Mouse (Mus musculus) kidney, embryonic 15.5 days (tissue): ENCODE measurements around the gene Dpm2. TPM values are rescaled to one million over a fixed set of nuclear protein-coding genes. Genes with fewer than 3 reads are reported as not detected.
A peak's percentile ranks its signal among the peaks of the same experiment; 100 is the strongest.

Experiments used
- ATAC-seq: fragments of 200-750 bp; cut with Nextera tagmentation; replicated peaks from 2 replicates; pipeline ENCODE4 v1.8.0; 2017; ENCODE audit warnings: moderate TSS enrichment; ENCODE audit not compliant: low FRiP score
- H3K27ac ChIP-seq: fragments of 300-500 bp; sonication (generic); 2 replicates; pipeline ENCODE4 v1.5.1; 2015; ENCODE audit warnings: mild to moderate bottlenecking, inconsistent platforms
- H3K27me3 ChIP-seq: fragments of 300-500 bp; sonication (generic); 2 replicates; pipeline ENCODE4 v1.6.1; 2015; ENCODE audit warnings: inconsistent platforms
- H3K36me3 ChIP-seq: fragments of 300-500 bp; sonication (generic); 2 replicates; pipeline ENCODE4 v1.6.1; 2015; ENCODE audit warnings: inconsistent platforms
- H3K4me1 ChIP-seq: fragments of 300-500 bp; sonication (generic); 2 replicates; pipeline ENCODE4 v1.6.1; 2015; ENCODE audit warnings: inconsistent platforms
- H3K4me2 ChIP-seq: fragments of 300-500 bp; sonication (generic); 2 replicates; pipeline ENCODE4 v1.6.1; 2015; ENCODE audit warnings: moderate library complexity, mild to moderate bottlenecking, inconsistent platforms
- H3K4me3 ChIP-seq: fragments of 300-500 bp; sonication (generic); replicated peaks from 2 replicates; pipeline ENCODE4 v1.5.1; 2015; ENCODE audit warnings: mild to moderate bottlenecking, inconsistent platforms
- H3K9ac ChIP-seq: fragments of 300-500 bp; sonication (generic); 2 replicates; pipeline ENCODE4 v1.6.1; 2015; ENCODE audit warnings: mild to moderate bottlenecking, inconsistent platforms
- H3K9me3 ChIP-seq: fragments of 300-500 bp; sonication (generic); replicated peaks from 2 replicates; pipeline ENCODE4 v1.6.1; 2016; ENCODE audit warnings: inconsistent platforms
- WGBS: fragments of 180-500 bp; shearing (Covaris S2); methylation state at CpG from one replicate; pipeline ENCODE4 v1.1.7; 2015; ENCODE audit warnings: mixed read lengths; 5-methylcytosine and 5-hydroxymethylcytosine counted together
- polyA plus RNA-seq: library from polyadenylated mRNA; unstranded; fragments of >200 nt; fragmentation: Nextera tagmentation; extraction: Ambion mirVana; gene quantifications from 2 replicates; pipeline ENCODE4 v1.2.1, GENCODE M21; 2015

Dpm2 gene
- polyA plus RNA-seq, 1 experiment from 2014 or later = 107 TPM

GRCm38 (mm10) chr2:32549171-32549570, 21.5 kb upstream of the Dpm2 start:
- Histone ChIP-seq H3K4me3 (no peak overlapping the region), H3K36me3 (no peaks in the 10 kb centered on the region), H3K9ac (no peak overlapping the region), H3K4me1 (peaks cover 14% of the 10 kb centered on the region), H3K9me3 (no peaks in the 10 kb centered on the region), H3K4me2 (no peak overlapping the region), H3K27ac (peak overlapping the region; percentile 4; the same call in 1 of the 2 replicates), H3K27me3 (no peaks in the 10 kb centered on the region)
- no peak for ATAC-seq
- WGBS = 72% methylated on average over 9 of the region's 9 CpGs

- H3K9me3 ChIP-seq = no peaks in the 10 kb centered on the region
- no peak overlapping the region for H3K4me2 ChIP-seq
- no peaks in the 10 kb centered on the region for H3K27me3 ChIP-seq
- ATAC-seq = no peak
- no peak overlapping the region for H3K9ac ChIP-seq
- H3K4me3 ChIP-seq = no peak overlapping the region
- peaks cover 14% of the 10 kb centered on the region for H3K4me1 ChIP-seq
- peak overlapping the region; percentile 4; the same call in 1 of the 2 replicates for H3K27ac ChIP-seq
- H3K36me3 ChIP-seq = no peaks in the 10 kb centered on the region
- 64% methylated on average over 6 of the region's 6 CpGs for WGBS
Observed at GRCm38 (mm10) chr2:32549764-32550163, 20.9 kb upstream of the Dpm2 start.

DNA sequence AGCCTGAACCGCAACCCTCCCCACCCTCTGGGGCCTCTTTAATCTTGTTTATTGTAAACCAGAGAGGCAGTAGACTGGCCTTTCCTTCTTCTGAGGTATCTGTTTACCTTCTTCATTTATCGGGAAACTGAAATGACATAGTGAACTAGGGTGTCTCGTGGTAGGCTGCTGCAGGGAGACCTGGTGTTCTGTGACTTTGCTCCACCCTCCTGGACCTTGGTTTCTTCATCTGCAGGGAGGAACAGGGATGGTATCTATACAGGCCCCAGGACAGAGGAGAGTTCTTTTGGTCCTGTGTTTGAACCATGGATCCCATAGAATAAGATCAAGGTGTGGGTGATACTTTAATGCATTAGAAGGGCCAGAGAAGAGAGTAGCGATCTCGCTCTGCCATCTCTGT, 19.4 kb upstream of the Dpm2 start:
- ATAC-seq = no peak
- H3K4me2 ChIP-seq = no peak overlapping the region
- H3K4me1 ChIP-seq = peaks cover 20% of the 10 kb centered on the region
- no peaks in the 10 kb centered on the region for H3K9me3 ChIP-seq
- no peak overlapping the region for H3K4me3 ChIP-seq
- no peaks in the 10 kb centered on the region for H3K36me3 ChIP-seq
- no peaks in the 10 kb centered on the region for H3K27me3 ChIP-seq
- no peak overlapping the region for H3K27ac ChIP-seq
- WGBS = 80% methylated on average over 5 of the region's 5 CpGs
- no peak overlapping the region for H3K9ac ChIP-seq

GRCm38 (mm10) chr2:32553592-32554148, 17.0 kb upstream of the Dpm2 start:
- no peak overlapping the region for H3K4me3 ChIP-seq
- no peak overlapping the region for H3K4me2 ChIP-seq
- no peaks in the 10 kb centered on the region for H3K9me3 ChIP-seq
- WGBS = 74% methylated on average over 7 of the region's 7 CpGs
- no peak overlapping the region for H3K9ac ChIP-seq
- no peak overlapping the region for H3K27ac ChIP-seq
- ATAC-seq = no peak
- peaks cover 9% of the 10 kb centered on the region for H3K36me3 ChIP-seq
- no peaks in the 10 kb centered on the region for H3K27me3 ChIP-seq
- H3K4me1 ChIP-seq = peaks cover 14% of the 10 kb centered on the region

- H3K4me1 ChIP-seq = peaks cover 8% of the 10 kb centered on the region
- ATAC-seq = no peak
- H3K27ac ChIP-seq = peak overlapping the region; percentile 18; the same call in 1 of the 2 replicates
- H3K36me3 ChIP-seq = peaks cover 21% of the 10 kb centered on the region
- no peak overlapping the region for H3K4me3 ChIP-seq
- WGBS = 51% methylated on average over 4 of the region's 4 CpGs
- no peaks in the 10 kb centered on the region for H3K9me3 ChIP-seq
- H3K9ac ChIP-seq = no peak overlapping the region
- no peak overlapping the region for H3K4me2 ChIP-seq
- no peaks in the 10 kb centered on the region for H3K27me3 ChIP-seq
Observed at GRCm38 (mm10) chr2:32555484-32555883, 15.2 kb upstream of the Dpm2 start.

DNA sequence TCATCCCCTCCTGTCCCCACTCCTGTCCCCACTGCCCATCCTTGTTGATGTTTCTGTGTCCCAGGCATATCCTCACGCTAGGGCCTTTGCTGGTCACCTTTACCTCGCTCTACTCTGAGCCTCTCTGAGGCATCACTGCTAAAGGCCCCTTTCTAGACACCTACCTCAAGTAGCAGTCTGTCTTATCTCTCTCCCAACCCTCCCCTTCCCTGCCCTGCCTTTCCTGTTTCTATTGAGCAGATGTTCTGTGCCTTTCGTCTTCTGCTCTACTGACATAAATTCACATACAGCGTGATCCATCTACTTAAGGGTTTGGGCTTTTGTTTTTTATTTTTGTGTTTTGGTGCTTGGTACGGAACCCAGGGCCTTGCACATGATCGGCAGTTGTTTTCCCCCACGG, 14.6 kb upstream of the Dpm2 start:
- Histone ChIP-seq H3K9me3 (no peaks in the 10 kb centered on the region), H3K36me3 (peaks cover 26% of the 10 kb centered on the region), H3K27ac (peak overlapping the region; percentile 18; the same call in 1 of the 2 replicates), H3K4me1 (peaks cover 6% of the 10 kb centered on the region), H3K27me3 (no peaks in the 10 kb centered on the region), H3K9ac (no peak overlapping the region), H3K4me2 (no peak overlapping the region), H3K4me3 (no peak overlapping the region)
- WGBS = 79% methylated on average over 7 of the region's 7 CpGs
- no peak for ATAC-seq

GRCm38 (mm10) chr2:32559570-32559969, 11.1 kb upstream of the Dpm2 start:
- H3K4me1 ChIP-seq = peaks cover 6% of the 10 kb centered on the region; the same call in 1 of the 2 replicates
- H3K27me3 ChIP-seq = no peaks in the 10 kb centered on the region
- 73% methylated on average over 5 of the region's 5 CpGs for WGBS
- no peak overlapping the region for H3K4me3 ChIP-seq
- no peak overlapping the region for H3K27ac ChIP-seq
- H3K4me2 ChIP-seq = no peak overlapping the region
- H3K9me3 ChIP-seq = no peaks in the 10 kb centered on the region
- H3K9ac ChIP-seq = no peak overlapping the region
- no peak for ATAC-seq
- peaks cover 54% of the 10 kb centered on the region for H3K36me3 ChIP-seq

DNA sequence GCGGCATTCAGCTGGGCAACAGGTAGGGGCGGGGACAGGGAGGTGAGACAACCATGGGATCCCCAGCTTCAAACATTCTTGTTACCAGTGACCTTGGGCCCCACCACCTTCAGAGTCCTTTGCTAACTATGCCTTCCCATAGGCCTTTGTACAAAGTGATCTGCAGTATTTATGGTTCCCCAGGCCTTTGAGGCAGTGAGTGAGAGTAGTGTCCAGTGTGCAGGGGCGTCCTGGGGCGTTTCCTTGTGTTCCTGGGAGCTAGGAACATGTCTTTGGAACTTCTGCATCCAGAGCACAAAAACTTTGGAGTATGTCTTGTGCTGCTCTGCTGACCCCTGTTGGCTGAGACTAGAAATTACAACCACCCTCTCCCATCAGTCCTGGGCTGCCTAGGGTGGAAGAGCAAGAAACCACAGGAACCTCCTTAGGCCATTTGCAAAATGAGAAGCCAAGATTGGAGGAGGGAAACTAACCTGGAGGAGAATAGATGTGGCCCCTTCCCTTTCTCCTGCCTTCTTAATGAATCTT, 4.1 kb upstream of the Dpm2 start:
- H3K9me3 ChIP-seq = no peaks in the 10 kb centered on the region
- 0 out of 2 replicates have a peak, but pooled peaks have one; percentile 23 for ATAC-seq
- 49% methylated on average over 4 of the region's 4 CpGs for WGBS

GRCm38 (mm10) chr2:32568149-32568548, 2.5 kb upstream of the Dpm2 start:
- no peak overlapping the region for H3K4me3 ChIP-seq

More for the DNA sequence above, 4.1 kb upstream of the Dpm2 start:
- no peak overlapping the region for H3K4me3 ChIP-seq
- H3K27ac ChIP-seq = no peak overlapping the region
- no peaks in the 10 kb centered on the region for H3K27me3 ChIP-seq
- H3K36me3 ChIP-seq = peaks cover 77% of the 10 kb centered on the region
- H3K9ac ChIP-seq = no peak overlapping the region
- H3K4me2 ChIP-seq = no peak overlapping the region
- H3K4me1 ChIP-seq = peaks cover 6% of the 10 kb centered on the region

GRCm38 (mm10) chr2:32568941-32569340, 1.7 kb upstream of the Dpm2 start:
- H3K36me3 ChIP-seq = peaks cover 65% of the 10 kb centered on the region
- H3K27ac ChIP-seq = no peak overlapping the region
- WGBS = 83% methylated on average over 3 of the region's 3 CpGs
- H3K4me2 ChIP-seq = no peak overlapping the region
- H3K4me3 ChIP-seq = no peak overlapping the region
- peaks cover 13% of the 10 kb centered on the region for H3K4me1 ChIP-seq
- no peaks in the 10 kb centered on the region for H3K27me3 ChIP-seq
- no peak for ATAC-seq
- H3K9me3 ChIP-seq = no peaks in the 10 kb centered on the region
- H3K9ac ChIP-seq = no peak overlapping the region

More at GRCm38 (mm10) chr2:32568149-32568548, 2.5 kb upstream of the Dpm2 start:
- Histone ChIP-seq H3K36me3 (peaks cover 68% of the 10 kb centered on the region), H3K9ac (no peak overlapping the region; the same call in 1 of the 2 replicates), H3K4me1 (peaks cover 13% of the 10 kb centered on the region), H3K9me3 (no peaks in the 10 kb centered on the region), H3K27ac (no peak overlapping the region), H3K27me3 (no peaks in the 10 kb centered on the region), H3K4me2 (no peak overlapping the region)
- 48% methylated on average over 5 of the region's 5 CpGs for whole genome bisulfite sequencing
- no peak for ATAC-seq

DNA sequence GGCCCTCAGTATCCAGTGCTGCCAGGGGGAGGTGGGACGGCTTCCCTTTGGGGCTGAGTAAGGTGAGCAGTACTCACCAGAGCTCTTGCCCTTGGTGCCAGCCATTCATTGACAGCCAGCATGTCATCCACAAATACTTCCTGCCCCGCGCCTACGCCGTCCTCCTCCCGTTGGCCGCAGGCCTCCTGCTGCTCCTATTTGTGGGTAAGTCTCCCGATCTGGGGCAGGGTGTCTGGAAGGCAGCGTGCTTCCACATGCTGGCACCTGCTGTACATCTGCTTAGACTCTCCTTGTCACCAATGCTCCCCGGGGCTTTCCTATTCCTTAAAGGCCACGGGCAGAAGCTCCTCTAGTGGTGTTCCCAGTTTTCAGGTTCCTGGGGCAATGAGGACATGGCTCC, 1.5 kb downstream of the Dpm2 start:
- H3K9ac ChIP-seq = no peak overlapping the region

DNA sequence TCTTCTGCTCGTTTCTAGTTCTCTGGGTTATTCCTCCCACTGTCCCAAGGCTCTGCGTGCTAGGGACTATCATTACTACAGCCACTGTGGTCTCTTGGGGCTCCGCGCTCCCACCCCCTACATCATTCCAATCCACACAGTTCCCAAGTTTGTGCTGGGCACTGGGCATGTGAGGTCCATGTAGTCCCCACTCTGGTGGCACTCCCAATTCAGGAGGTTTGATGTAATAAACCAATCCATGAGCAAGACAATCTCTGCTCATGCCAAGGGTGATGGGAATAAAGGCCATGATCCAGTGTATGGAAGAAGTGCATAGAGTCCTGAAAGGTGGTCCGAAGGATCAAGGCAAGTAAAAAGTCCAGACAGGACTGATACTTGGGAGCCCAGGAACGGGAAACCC, 3.8 kb downstream of the Dpm2 start, which contains the start of gene Pip5kl1:
Gene Pip5kl1, plus strand, starts transcription at position 301 of the 400 bp plus-strand sequence.
- H3K4me2 ChIP-seq = peak within 1 kb of the TSS; percentile 95
- H3K36me3 ChIP-seq = peaks cover 11% of the 10 kb centered on the region
- peaks cover 33% of the 10 kb centered on the region for H3K27me3 ChIP-seq
- H3K9ac ChIP-seq = peak within 1 kb of the TSS; percentile 48
- peak within 1 kb of the TSS; percentile 47 for H3K4me3 ChIP-seq
- H3K9me3 ChIP-seq = no peaks in the 10 kb centered on the region
- no peak within 1 kb of the TSS for H3K27ac ChIP-seq
- WGBS = 82% methylated on average over 6 of the region's 6 CpGs
- no peak for ATAC-seq
- peaks cover 24% of the 10 kb centered on the region for H3K4me1 ChIP-seq

More for the DNA sequence above, 1.5 kb downstream of the Dpm2 start:
- Histone ChIP-seq H3K27ac (no peak overlapping the region), H3K4me1 (peaks cover 24% of the 10 kb centered on the region), H3K4me2 (0 out of 2 replicates have a peak overlapping the region, but pooled peaks have one; percentile 89), H3K36me3 (peaks cover 33% of the 10 kb centered on the region), H3K9me3 (no peaks in the 10 kb centered on the region), H3K4me3 (0 out of 2 replicates have a peak overlapping the region, but pooled peaks have one; percentile 75), H3K27me3 (peaks cover 13% of the 10 kb centered on the region; the same call in 1 of the 2 replicates)
- 91% methylated on average over 11 of the region's 11 CpGs for WGBS
- ATAC-seq = no peak
